Mouse (Mus musculus): Measurements from ENCODE around the gene Cnnm3.

Cnnm3 gene

GRCm38 (mm10) chr1:36511289-36512021 lies at the start of gene Cnnm3:
Gene Cnnm3, plus strand, starts transcription at chr1:36511867.
- DNase-seq (ENCODE audit: low spot score), result peak; percentile 99

GRCm38 (mm10) chr1:36465641-36466160 lies 46.0 kb upstream of the Cnnm3 start:
- peak; percentile 38 for DNase-seq (ENCODE audit: low spot score)

GRCm38 (mm10) chr1:36467446-36467845 lies 44.2 kb upstream of the Cnnm3 start:
- DNase-seq (ENCODE audit: low spot score), result no peak

- DNase-seq (ENCODE audit: low spot score), result no peak
Measured at GRCm38 (mm10) chr1:36469811-36470444, 41.7 kb upstream of the Cnnm3 start.

GRCm38 (mm10) chr1:36471181-36472105 lies 40.2 kb upstream of the Cnnm3 start, which contains the start of gene Cnnm4:
Gene Cnnm4, plus strand, starts transcription at chr1:36471620.
- DNase-seq (ENCODE audit: low spot score), result peak; percentile 94

GRCm38 (mm10) chr1:36472106-36472440 lies 39.6 kb upstream of the Cnnm3 start:
- no peak for DNase-seq (ENCODE audit: low spot score)

GRCm38 (mm10) chr1:36473211-36473780 lies 38.4 kb upstream of the Cnnm3 start:
- DNase-seq (ENCODE audit: low spot score), result no peak

- DNase-seq (ENCODE audit: low spot score), result no peak
Measured at GRCm38 (mm10) chr1:36474646-36475045, 37.0 kb upstream of the Cnnm3 start.

- DNase-seq (ENCODE audit: low spot score), result no peak
Measured at GRCm38 (mm10) chr1:36475480-36476110, 36.1 kb upstream of the Cnnm3 start.

- no peak for DNase-seq (ENCODE audit: low spot score)
Measured at GRCm38 (mm10) chr1:36476426-36476825, 35.2 kb upstream of the Cnnm3 start.

GRCm38 (mm10) chr1:36478343-36478795 lies 33.3 kb upstream of the Cnnm3 start:
- DNase-seq (ENCODE audit: low spot score), result no peak

- no peak for DNase-seq (ENCODE audit: low spot score)
Measured at GRCm38 (mm10) chr1:36479903-36480899, 31.5 kb upstream of the Cnnm3 start.

GRCm38 (mm10) chr1:36483825-36484224 lies 27.8 kb upstream of the Cnnm3 start:
- no peak for DNase-seq (ENCODE audit: low spot score)

GRCm38 (mm10) chr1:36485080-36485479 lies 26.6 kb upstream of the Cnnm3 start:
- no peak for DNase-seq (ENCODE audit: low spot score)

- no peak for DNase-seq (ENCODE audit: low spot score)
Measured at GRCm38 (mm10) chr1:36487111-36487510, 24.6 kb upstream of the Cnnm3 start.

- DNase-seq (ENCODE audit: low spot score), result no peak
Measured at GRCm38 (mm10) chr1:36489661-36490060, 22.0 kb upstream of the Cnnm3 start.

- peak; percentile 42 for DNase-seq (ENCODE audit: low spot score)
Measured at GRCm38 (mm10) chr1:36492416-36493139, 19.1 kb upstream of the Cnnm3 start.

GRCm38 (mm10) chr1:36493299-36493698 lies 18.4 kb upstream of the Cnnm3 start:
- no peak for DNase-seq (ENCODE audit: low spot score)

- DNase-seq (ENCODE audit: low spot score), result no peak
Measured at GRCm38 (mm10) chr1:36496719-36497118, 14.9 kb upstream of the Cnnm3 start.

Measured in yolk sac, embryonic 10.5 days (tissue).